Mouse (Mus musculus) ES-Bruce4 (cell line): ENCODE data around the gene Vbp1. TPM values are rescaled to one million over a fixed set of nuclear protein-coding genes. Genes with fewer than 3 reads are reported as not detected.
"Not testable (repeated sequence)": the region's sequence is repeated elsewhere in the genome, so short reads cannot be mapped to it uniquely, and the experiment has no call there.

ENCODE experiments used
- H3K27ac ChIP-seq: 2 replicates; pipeline ENCODE4 v1.5.1; 2012; ENCODE audit warnings: low read length, inconsistent platforms; ENCODE audit not compliant: insufficient read depth
- H3K27me3 ChIP-seq: 2 replicates; pipeline ENCODE4 v1.6.1; 2012; ENCODE audit warnings: mild to moderate bottlenecking, low read length, inconsistent platforms; ENCODE audit not compliant: control insufficient read depth, poor library complexity, insufficient read depth, severe bottlenecking
- H3K36me3 ChIP-seq: 2 replicates; pipeline ENCODE4 v1.6.1; 2012; ENCODE audit warnings: inconsistent platforms, mild to moderate bottlenecking, low read length, moderate library complexity; ENCODE audit not compliant: control insufficient read depth, poor library complexity, insufficient read depth, severe bottlenecking
- H3K4me1 ChIP-seq: one replicate; pipeline ENCODE4 v1.8.1; 2011; ENCODE audit warnings: low read length; ENCODE audit not compliant: control insufficient read depth, insufficient read depth
- H3K4me3 ChIP-seq: 2 replicates; pipeline ENCODE4 v1.5.1; 2011; ENCODE audit warnings: low read depth, mild to moderate bottlenecking, low read length
- H3K9ac ChIP-seq: 2 replicates; pipeline ENCODE4 v1.6.1; 2012; ENCODE audit warnings: low read depth, mild to moderate bottlenecking, inconsistent platforms; ENCODE audit not compliant: poor library complexity, severe bottlenecking
- H3K9me3 ChIP-seq: replicated peaks from 2 replicates; pipeline ENCODE4 v1.6.1; 2012; ENCODE audit warnings: mild to moderate bottlenecking, low read length, inconsistent platforms; ENCODE audit not compliant: control insufficient read depth, poor library complexity, insufficient read depth, severe bottlenecking
- CTCF ChIP-seq: IDR thresholded peaks from one replicate; pipeline ENCODE4 v1.8.1; 2011; ENCODE audit warnings: low read depth, low read length
- EP300 ChIP-seq: IDR thresholded peaks from 2 replicates; pipeline ENCODE4 v1.6.1; 2011; ENCODE audit warnings: low read depth, low read length; ENCODE audit not compliant: insufficient read depth
- POLR2A ChIP-seq: IDR thresholded peaks from one replicate; pipeline ENCODE4 v1.8.1; 2011; ENCODE audit warnings: low read length; ENCODE audit not compliant: insufficient read depth
- polyA plus RNA-seq: library from polyadenylated mRNA; stranded (reverse); fragments of >200 nt; gene quantifications from 2 replicates; pipeline ENCODE4 v1.2.4, GENCODE M21; 2011; ENCODE audit warnings: low read depth; ENCODE audit not compliant: missing spikeins, insufficient read depth, insufficient read length

Gene Vbp1
- 195 and 204 TPM in 2 replicates for polyA plus RNA-seq

DNA sequence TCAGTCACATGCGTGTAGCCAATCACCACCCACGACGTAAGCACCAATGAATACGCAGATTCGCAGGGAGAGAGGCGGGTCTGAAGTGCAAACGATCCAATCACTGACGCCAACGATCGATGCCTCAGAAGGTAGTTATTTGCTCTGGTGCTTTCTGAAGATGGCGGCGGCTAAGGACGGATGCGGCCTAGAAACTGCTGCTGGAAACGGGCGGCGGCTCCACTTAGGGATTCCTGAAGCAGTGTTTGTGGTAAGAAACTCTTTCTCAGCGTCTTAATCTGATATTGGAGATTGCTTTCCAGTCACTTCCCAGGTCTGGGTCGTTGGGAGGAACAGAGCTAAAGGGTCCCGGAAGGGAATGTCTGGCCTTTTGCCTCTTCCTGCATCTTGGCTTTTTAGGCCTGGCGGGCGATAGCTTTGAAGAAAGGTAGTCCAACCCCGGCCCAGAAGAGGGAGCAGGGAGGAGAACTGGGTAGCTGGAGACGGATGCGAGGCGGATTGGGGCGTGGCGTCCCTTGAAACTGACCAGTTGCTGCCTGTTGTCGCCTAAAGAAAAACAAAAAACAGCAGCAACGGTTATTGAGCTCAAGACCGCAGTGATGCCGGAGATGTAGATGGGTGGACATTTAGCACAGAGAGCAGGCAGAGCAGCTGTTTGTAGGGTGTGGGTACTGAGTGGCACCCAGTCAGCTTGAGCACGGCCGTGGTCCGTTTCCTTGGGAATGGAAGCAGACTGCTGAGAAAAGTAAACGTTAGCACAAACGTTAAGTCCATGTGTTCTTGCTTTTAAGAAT is at the start of gene Vbp1:
Vbp1 (plus strand) TSS at position 121 of the 794 bp plus-strand sequence.
- no peaks in the 10 kb centered on the region for H3K27me3 ChIP-seq
- peak; percentile 59 for TF ChIP-seq POLR2A
- TF ChIP-seq EP300, result no peak
- H3K4me3 ChIP-seq, result peak within 1 kb of the TSS; percentile 89
- peak within 1 kb of the TSS; percentile 64 for H3K9ac ChIP-seq
- H3K4me1 ChIP-seq, result no peaks in the 10 kb centered on the region
- peak within 1 kb of the TSS; percentile 63 for H3K27ac ChIP-seq
- no peaks in the 10 kb centered on the region for H3K9me3 ChIP-seq
- no peaks in the 10 kb centered on the region; the same call in 1 of the 2 replicates for H3K36me3 ChIP-seq

DNA sequence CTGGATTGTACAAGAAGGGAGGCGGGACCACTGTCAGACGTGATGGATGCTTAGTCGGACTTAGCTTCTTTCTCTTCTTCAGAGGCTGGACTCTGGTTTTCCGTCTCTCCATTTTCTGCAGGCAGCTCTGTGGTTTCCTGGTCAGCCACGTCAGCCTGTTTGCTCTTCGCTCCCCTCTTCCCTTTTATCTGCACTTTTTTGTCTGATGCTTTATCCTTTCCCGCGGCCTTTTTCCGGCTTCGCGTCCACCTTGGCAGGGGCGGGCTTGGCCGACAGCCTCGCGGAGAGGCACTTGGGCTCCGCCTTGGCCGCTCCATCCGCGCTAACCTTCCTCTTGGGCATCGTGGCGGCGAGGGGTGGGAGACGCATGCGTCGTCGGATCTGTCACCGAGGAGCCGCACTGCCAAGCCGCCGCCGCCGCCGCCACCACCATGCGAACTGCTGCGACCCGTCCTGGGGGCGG is 38.9 kb upstream of the Vbp1 start:
- not testable (repeated sequence) for H3K9me3 ChIP-seq, H3K9ac ChIP-seq, H3K4me1 ChIP-seq, H3K27ac ChIP-seq, H3K27me3 ChIP-seq, H3K36me3 ChIP-seq
- H3K4me3 ChIP-seq, result peak overlapping the region; percentile 36

DNA sequence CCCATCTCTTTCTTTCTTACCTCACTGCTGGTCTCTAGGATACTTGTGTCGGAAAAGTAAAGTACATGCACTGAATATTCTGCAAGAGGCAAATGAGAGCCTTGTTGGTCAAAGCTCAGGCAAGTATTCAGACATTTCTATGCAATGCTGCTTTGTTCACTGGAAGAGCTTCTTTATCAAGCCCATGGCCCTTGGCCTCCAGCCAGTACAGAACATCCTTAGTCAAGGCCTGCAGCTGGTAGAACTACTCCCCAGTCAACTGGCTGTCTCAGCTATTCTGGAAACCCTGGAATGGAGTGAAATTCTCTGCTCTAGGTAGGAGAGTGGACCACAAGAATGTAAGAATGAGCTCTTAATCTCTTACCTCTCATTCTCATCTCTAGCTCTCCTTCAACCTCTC is 24.2 kb upstream of the Vbp1 start:
- Histone ChIP-seq H3K27me3 (no peaks in the 10 kb centered on the region), H3K9me3 (no peaks in the 10 kb centered on the region), H3K4me1 (no peaks in the 10 kb centered on the region), H3K4me3 (no peak overlapping the region), H3K9ac (no peak overlapping the region), H3K36me3 (no peaks in the 10 kb centered on the region), H3K27ac (no peak overlapping the region)
- TF ChIP-seq CTCF, result no peak
- TF ChIP-seq EP300, result no peak
- TF ChIP-seq POLR2A, result no peak

DNA sequence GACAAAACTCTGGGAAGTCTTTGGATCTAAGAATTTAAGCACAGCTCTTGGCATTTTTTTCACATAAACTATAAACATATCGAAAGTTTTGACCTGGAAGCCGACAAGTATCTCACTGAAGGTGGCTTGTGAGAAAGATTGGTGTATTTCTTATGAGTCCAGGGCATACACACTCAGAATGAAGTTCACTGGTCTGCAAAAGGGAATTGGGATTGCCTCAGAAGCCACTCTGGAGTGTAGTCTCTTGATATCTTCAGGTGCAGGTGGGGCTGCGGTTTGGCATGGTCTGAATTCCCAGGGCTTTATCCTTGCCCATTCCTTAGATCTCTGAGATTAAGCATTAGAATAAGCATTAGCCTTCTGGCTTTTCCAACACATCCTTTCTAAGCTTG is 316 bp upstream of the Vbp1 start:
- no peaks in the 10 kb centered on the region for H3K9me3 ChIP-seq
- H3K36me3 ChIP-seq, result no peaks in the 10 kb centered on the region; the same call in 1 of the 2 replicates
- H3K4me1 ChIP-seq, result no peaks in the 10 kb centered on the region
- TF ChIP-seq POLR2A (no peak), CTCF (no peak)
- H3K4me3 ChIP-seq, result 0 out of 2 replicates have a peak overlapping the region, but pooled peaks have one; percentile 43
- H3K27ac ChIP-seq, result no peak overlapping the region
- H3K27me3 ChIP-seq, result no peaks in the 10 kb centered on the region
- H3K9ac ChIP-seq, result no peak overlapping the region

DNA sequence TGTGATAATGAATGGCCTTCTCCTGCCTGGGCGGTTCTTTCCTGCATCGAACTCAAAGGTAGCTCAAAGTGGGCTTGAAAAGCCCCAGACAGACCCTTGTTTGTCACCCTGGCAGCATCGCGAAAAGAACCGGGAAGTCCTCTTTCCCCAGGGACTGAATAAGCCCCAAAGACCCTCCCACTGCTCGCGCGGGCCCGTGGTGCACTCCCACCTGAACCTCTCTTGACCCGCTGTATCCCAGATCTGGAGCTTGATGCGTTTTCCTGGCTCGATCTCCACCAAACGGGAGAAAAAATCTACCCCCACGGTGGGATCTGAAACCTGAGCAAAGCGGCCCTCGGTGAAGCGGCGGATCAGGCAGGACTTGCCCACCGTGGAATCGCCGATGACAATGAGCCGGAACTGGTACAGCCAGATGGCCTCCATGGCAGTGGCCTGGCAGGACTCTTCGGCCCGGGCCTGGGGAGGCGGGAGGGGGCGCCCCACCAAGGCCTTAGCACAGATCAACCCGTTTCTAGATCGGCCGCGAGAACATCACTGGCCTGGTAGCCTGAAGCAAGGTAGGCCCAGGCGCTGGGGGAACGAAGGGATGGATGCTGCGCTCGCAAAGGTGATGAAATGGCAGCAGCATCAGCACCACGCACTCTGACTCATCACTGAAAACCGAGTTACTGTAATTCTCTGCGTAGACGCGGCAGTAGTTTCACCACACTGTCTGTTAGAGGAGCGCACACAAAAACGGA is 63.7 kb downstream of the Vbp1 start, which contains the start of gene Rab39b:
Rab39b (minus strand) TSS at position 650 of the 743 bp plus-strand sequence.
- H3K27me3 ChIP-seq, result no peaks in the 10 kb centered on the region
- H3K4me1 ChIP-seq, result no peaks in the 10 kb centered on the region
- peak within 1 kb of the TSS; percentile 8; the same call in 1 of the 2 replicates for H3K9ac ChIP-seq
- no peaks in the 10 kb centered on the region for H3K9me3 ChIP-seq
- H3K36me3 ChIP-seq, result no peaks in the 10 kb centered on the region
- TF ChIP-seq CTCF (no peak), POLR2A (no peak), EP300 (no peak)
- no peak within 1 kb of the TSS for H3K27ac ChIP-seq
- peak within 1 kb of the TSS; percentile 70 for H3K4me3 ChIP-seq

DNA sequence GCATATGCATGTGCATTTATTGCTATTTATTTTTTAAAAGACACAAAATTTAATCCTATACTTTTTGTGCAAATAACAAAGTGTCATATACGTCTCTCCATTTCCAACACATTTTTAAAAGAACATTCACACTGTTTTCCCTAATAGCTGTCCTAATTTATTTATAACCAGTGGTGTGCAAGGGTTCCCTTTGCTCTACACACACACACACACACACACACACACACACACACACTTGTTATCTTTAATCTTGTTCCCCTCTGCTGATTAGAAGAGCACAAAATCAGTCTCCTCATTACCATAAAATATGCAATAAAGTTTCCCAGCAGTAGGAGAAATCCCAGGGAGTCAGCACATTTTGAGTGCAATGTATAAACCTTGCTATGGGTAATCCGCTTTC is 64.4 kb downstream of the Vbp1 start:
- TF ChIP-seq CTCF (no peak), EP300 (no peak), POLR2A (no peak)
- Histone ChIP-seq H3K27me3 (no peaks in the 10 kb centered on the region), H3K4me1 (no peaks in the 10 kb centered on the region), H3K9ac (no peak overlapping the region), H3K4me3 (no peak overlapping the region), H3K9me3 (no peaks in the 10 kb centered on the region), H3K27ac (no peak overlapping the region), H3K36me3 (no peaks in the 10 kb centered on the region)

Other genes starting within 250 kb of the Vbp1 start
- 80.6 and 84.4 TPM in 2 replicates for gene Fundc2, start 131.9 kb upstream of the Vbp1 start, polyA plus RNA-seq
- 0.33 and 0.40 TPM in 2 replicates for gene F8, start 131.7 kb upstream of the Vbp1 start, polyA plus RNA-seq
- gene Cmc4, start 97.7 kb upstream of the Vbp1 start, polyA plus RNA-seq, result 8.4 and 11.8 TPM in 2 replicates
- gene Mtcp1, start 97.7 kb upstream of the Vbp1 start, polyA plus RNA-seq, result 11.8 and 14.6 TPM in 2 replicates
- 39.6 and 42.4 TPM in 2 replicates for gene Brcc3, start 97.7 kb upstream of the Vbp1 start, polyA plus RNA-seq
- 2.0 and 2.1 TPM in 2 replicates for gene Rab39b, start 63.9 kb downstream of the Vbp1 start, polyA plus RNA-seq